Mouse (Mus musculus) heart, postnatal 0 days (tissue): ENCODE data around the gene Hectd1.

ENCODE experiments used
- CTCF ChIP-seq: IDR thresholded peaks from 2 replicates; pipeline ENCODE4 v1.5.1; 2016; ENCODE audit warnings: antibody characterized with exemption, control low read depth, low read depth
- EP300 ChIP-seq: IDR thresholded peaks from 2 replicates; pipeline ENCODE4 v1.6.1; 2016; ENCODE audit warnings: antibody characterized with exemption, low read depth

- TF ChIP-seq CTCF = no peak
- no peak for TF ChIP-seq EP300
Observed at GRCm38 (mm10) chr12:51810564-51810963, 18.8 kb downstream of the Hectd1 start.
